15 mouse cellular contexts compared by ENCODE assay signal in the genomic region with DNA sequence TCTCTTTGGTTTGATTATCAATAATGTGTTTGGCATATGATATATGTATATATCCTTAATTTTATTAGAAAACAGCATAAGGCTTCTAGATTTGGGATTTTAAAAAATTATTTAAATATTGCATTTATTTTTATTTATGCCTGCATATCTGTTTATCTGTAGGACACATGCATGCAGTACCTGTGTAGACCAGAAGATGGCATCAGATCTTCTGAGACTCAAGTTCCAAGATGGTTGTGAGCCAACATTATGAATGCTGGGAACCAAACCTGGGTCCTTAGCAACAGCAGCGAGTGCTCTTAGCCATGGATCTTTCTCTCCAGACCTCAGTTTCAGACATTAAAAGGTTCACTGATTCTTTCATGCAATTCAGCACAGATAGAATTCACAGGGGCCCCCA.
DNase-seq lines count a peak whose midpoint lies in the region; ATAC-seq and TF ChIP-seq lines count a peak whose summit lies in the region.
"Had no signal": no experiment of that assay in that cellular context is flagged by ENCODE, and none has a peak within 500 bp of the region (broad histone marks: within the 10 kb centered on the region; RNA-seq: fewer than 3 reads in every experiment).

No protein-coding gene starts in this region.

- H3K27ac ChIP-seq in left cerebral cortex, adult 2 months, result no peak overlapping the region
- H3K27ac ChIP-seq: hindbrain, embryonic 15.5 days; midbrain, embryonic 13.5 days had no signal

- peak; percentile 31 for TF ChIP-seq CTCF in left cerebral cortex, adult 2 months (IDR thresholded peaks at IDR 0.05)

- H3K4me3 ChIP-seq in left cerebral cortex, adult 2 months, result no peak overlapping the region
- H3K4me3 ChIP-seq: hindbrain, embryonic 15.5 days; midbrain, embryonic 13.5 days; neural tube, embryonic 13.5 days had no signal

- ATAC-seq in CD4-positive, CD25-positive, alpha-beta regulatory T cell, adult 4 months, result no peak
- ATAC-seq: midbrain, embryonic 13.5 days had no signal

- intact Hi-C loops in left cerebral cortex, adult 2 months (cut with DNase I), result no loop called here

- peak; percentile 52 for DNase-seq in CD4-positive, CD25-positive, alpha-beta regulatory T cell, adult 2 months (ENCODE audit: low read depth, low spot score)
- DNase-seq in left cerebral cortex, adult 2 months (ENCODE audit: extremely low spot score in 1 of 2, low spot score in 2 of 2), result no peak
- DNase-seq in left cerebral cortex, adult 8-10 months (ENCODE audit: low spot score in 2 of 2), result no peak
- DNase-seq in thymus, postnatal 25 days, result peak; percentile 2
- DNase-seq in thymus, postnatal 10 days (ENCODE audit: low spot score in 2 of 2), result no peak
- DNase-seq in frontal cortex, postnatal 14 days (ENCODE audit: low spot score in 2 of 2), result no peak
- DNase-seq in cerebellum, postnatal 25 days, result no peak
- DNase-seq: adrenal gland, postnatal 14 days; cerebellum, adult 11-12 months; gastrocnemius, postnatal 10 days; kidney, postnatal 10 days had no signal

Comparison
In these comparisons a context has a peak if more than half of its experiments do, and no peak if none do; other contexts are left out.
1. DNase-seq: peak in CD4-positive, CD25-positive, alpha-beta regulatory T cell, adult 2 months (single experiment) and thymus, postnatal 25 days (single experiment); none in left cerebral cortex, adult 2 months (0 of 2), left cerebral cortex, adult 8-10 months (0 of 2), thymus, postnatal 10 days (0 of 2), frontal cortex, postnatal 14 days (0 of 2) and cerebellum, postnatal 25 days (0 of 2).